Mouse (Mus musculus) common myeloid progenitor, adult 5-6 weeks (primary cell): ENCODE measurements around the gene Ltbp1. TPM values are rescaled to one million over a fixed set of nuclear protein-coding genes. Genes with fewer than 3 reads are reported as not detected.

Source experiments
- ATAC-seq: replicated peaks from 2 replicates; pipeline ENCODE4 v1.8.0; 2016; ENCODE audit warnings: low read depth, mild to moderate bottlenecking, moderate TSS enrichment, inconsistent platforms; ENCODE audit not compliant: poor library complexity, severe bottlenecking
- total RNA-seq: library from RNA; stranded (forward); fragments of 200-1000, 187-1606 nt; gene quantifications from 2 replicates; pipeline ENCODE4 v1.2.3, GENCODE M21; 2017

Gene Ltbp1
- total RNA-seq, 1 experiment from 2014 or later, result 2.5 TPM

GRCm38 (mm10) chr17:75374287-75375024 is 369.1 kb downstream of the Ltbp1 start:
- ATAC-seq, result no peak

- ATAC-seq, result no peak
Observed at GRCm38 (mm10) chr17:75378256-75378871, 373.0 kb downstream of the Ltbp1 start.

GRCm38 (mm10) chr17:75380167-75380566 is 374.8 kb downstream of the Ltbp1 start:
- ATAC-seq, result no peak

GRCm38 (mm10) chr17:75388402-75388801 is 383.0 kb downstream of the Ltbp1 start:
- no peak for ATAC-seq

- 0 out of 2 replicates have a peak, but pooled peaks have one; percentile 39 for ATAC-seq
Observed at GRCm38 (mm10) chr17:75390142-75390541, 384.8 kb downstream of the Ltbp1 start.

- ATAC-seq, result 0 out of 2 replicates have a peak, but pooled peaks have one; percentile 42
Observed at GRCm38 (mm10) chr17:75391429-75392192, 386.2 kb downstream of the Ltbp1 start.

- no peak for ATAC-seq
Observed at GRCm38 (mm10) chr17:75406405-75406804, 401.0 kb downstream of the Ltbp1 start.

- ATAC-seq, result no peak
Observed at GRCm38 (mm10) chr17:75416861-75417260, 411.5 kb downstream of the Ltbp1 start.

GRCm38 (mm10) chr17:75434152-75434551 is 428.8 kb downstream of the Ltbp1 start:
- no peak for ATAC-seq

GRCm38 (mm10) chr17:75434871-75435270 is 429.5 kb downstream of the Ltbp1 start:
- no peak for ATAC-seq

GRCm38 (mm10) chr17:75435599-75435998 is 430.2 kb downstream of the Ltbp1 start, which contains the start of gene Rasgrp3:
Gene Rasgrp3, plus strand, starts transcription at chr17:75435896.
- ATAC-seq, result no peak

GRCm38 (mm10) chr17:75436095-75436494 is 430.7 kb downstream of the Ltbp1 start:
- ATAC-seq, result peak; percentile 71

GRCm38 (mm10) chr17:75436819-75437218 is 431.5 kb downstream of the Ltbp1 start:
- ATAC-seq, result no peak

- no peak for ATAC-seq
Observed at GRCm38 (mm10) chr17:75437239-75437750, 431.9 kb downstream of the Ltbp1 start.

- ATAC-seq, result no peak
Observed at GRCm38 (mm10) chr17:75438162-75438561, 432.8 kb downstream of the Ltbp1 start.

GRCm38 (mm10) chr17:75439062-75439461 is 433.7 kb downstream of the Ltbp1 start:
- ATAC-seq, result no peak

- ATAC-seq, result peak; percentile 84
Observed at GRCm38 (mm10) chr17:75440619-75441018, 435.3 kb downstream of the Ltbp1 start.

- ATAC-seq, result no peak
Observed at GRCm38 (mm10) chr17:75441260-75441830, 436.0 kb downstream of the Ltbp1 start.
